Mouse (Mus musculus) retina, postnatal 7 days (tissue): ENCODE measurements around the gene Ski.

Experiments
- DNase-seq: peaks from one replicate; pipeline ENCODE4 v3.0.0-alpha.2; 2012; ENCODE audit warnings: low read depth, low spot score

The Ski gene

GRCm38 (mm10) chr4:155130616-155131015 is 91.8 kb downstream of the Ski start:
- DNase-seq, result no peak

GRCm38 (mm10) chr4:155129996-155130395 is 92.4 kb downstream of the Ski start:
- DNase-seq, result no peak

GRCm38 (mm10) chr4:155129132-155129917 is 93.1 kb downstream of the Ski start:
- no peak for DNase-seq

GRCm38 (mm10) chr4:155128411-155128810 is 94.0 kb downstream of the Ski start:
- no peak for DNase-seq

GRCm38 (mm10) chr4:155126602-155127372 is 95.6 kb downstream of the Ski start:
- no peak for DNase-seq

- no peak for DNase-seq
Observed at GRCm38 (mm10) chr4:155126194-155126593, 96.2 kb downstream of the Ski start.

GRCm38 (mm10) chr4:155125310-155125709 is 97.1 kb downstream of the Ski start:
- no peak for DNase-seq

- no peak for DNase-seq
Observed at GRCm38 (mm10) chr4:155123868-155124534, 98.4 kb downstream of the Ski start.

GRCm38 (mm10) chr4:155122444-155123040 is 99.8 kb downstream of the Ski start:
- DNase-seq, result no peak

- DNase-seq, result no peak
Observed at GRCm38 (mm10) chr4:155121915-155122443, 100.4 kb downstream of the Ski start.

- DNase-seq, result no peak
Observed at GRCm38 (mm10) chr4:155121222-155121621, 101.2 kb downstream of the Ski start.

- DNase-seq, result no peak
Observed at GRCm38 (mm10) chr4:155120583-155120982, 101.8 kb downstream of the Ski start.

- no peak for DNase-seq
Observed at GRCm38 (mm10) chr4:155120038-155120437, 102.4 kb downstream of the Ski start.

- DNase-seq, result no peak
Observed at GRCm38 (mm10) chr4:155118278-155118677, 104.1 kb downstream of the Ski start.

GRCm38 (mm10) chr4:155117396-155117978 is 104.9 kb downstream of the Ski start:
- DNase-seq, result no peak

GRCm38 (mm10) chr4:155116607-155117006 is 105.8 kb downstream of the Ski start:
- no peak for DNase-seq

GRCm38 (mm10) chr4:155113766-155114410 is 108.5 kb downstream of the Ski start:
- no peak for DNase-seq

- no peak for DNase-seq
Observed at GRCm38 (mm10) chr4:155109471-155109870, 112.9 kb downstream of the Ski start.

- no peak for DNase-seq
Observed at GRCm38 (mm10) chr4:155107886-155108285, 114.5 kb downstream of the Ski start.
